Mouse (Mus musculus) small intestine, adult 2 months (tissue): ENCODE measurements around the gene Tpd52l2.

Experiments
- CTCF ChIP-seq: fragments of 200-500 bp; IDR thresholded peaks from 2 replicates; pipeline ENCODE4 v1.5.1; 2012; ENCODE audit warnings: low read depth, mild to moderate bottlenecking, control low read depth, inconsistent platforms, low read length, moderate library complexity, mixed read lengths; ENCODE audit not compliant: insufficient replicate concordance, insufficient read length; ENCODE audit errors: extremely low read depth
- POLR2A ChIP-seq: fragments of 200-500 bp; IDR thresholded peaks from 2 replicates; pipeline ENCODE4 v1.6.1; 2012; ENCODE audit warnings: low read depth, mild to moderate bottlenecking, control low read depth, inconsistent platforms, low read length, moderate library complexity

GRCm38 (mm10) chr2:181498644-181499043, 1.7 kb downstream of the Tpd52l2 start:
- TF ChIP-seq POLR2A: no peak
- no peak for TF ChIP-seq CTCF
